Mouse (Mus musculus) CH12.LX (cell line): ENCODE measurements around the gene Ptprd. TPM values are rescaled to one million over a fixed set of nuclear protein-coding genes. Genes with fewer than 3 reads are reported as not detected.

Experiments
- DNase-seq: peaks from one replicate; pipeline ENCODE4 v3.0.0-alpha.2; 2013; ENCODE audit errors: extremely low read depth
- H3K27ac ChIP-seq: 2 replicates; pipeline ENCODE4 v1.5.1; 2012; ENCODE audit warnings: low read depth, mild to moderate bottlenecking, control low read depth, moderate library complexity; ENCODE audit not compliant: insufficient read depth
- H3K27me3 ChIP-seq: replicated peaks from 2 replicates; pipeline ENCODE3; 2012; ENCODE audit warnings: inconsistent platforms
- H3K36me3 ChIP-seq, 2 experiments: replicated peaks in 1 of 2; 2 replicates each; pipeline versions ENCODE3 to v1.6.1; 2012; ENCODE audit warnings: inconsistent platforms in 1 of 2, low read length in 1 of 2, mild to moderate bottlenecking in 1 of 2, mixed read lengths in 1 of 2, moderate library complexity in 1 of 2; ENCODE audit not compliant: control insufficient read depth in 1 of 2, insufficient read depth in 1 of 2
- H3K4me1 ChIP-seq, 2 experiments: 2 replicates each; pipeline ENCODE4 v1.6.1; 2012; ENCODE audit warnings: inconsistent platforms in 1 of 2, moderate library complexity in 1 of 2; ENCODE audit not compliant: insufficient read depth in 2 of 2, control insufficient read depth in 1 of 2
- H3K4me2 ChIP-seq: 2 replicates; pipeline ENCODE4 v1.6.1; 2012; ENCODE audit warnings: low read depth, mild to moderate bottlenecking, control low read depth; ENCODE audit not compliant: poor library complexity, insufficient read depth, severe bottlenecking
- H3K4me3 ChIP-seq, 3 experiments: fragments of 150-350 bp in 1 of 3; sonication (generic) in 1 of 3; replicated peaks in 1 of 3; 2 replicates each; pipeline versions ENCODE3 to v1.5.1; 2011 to 2012; ENCODE audit warnings: low read depth in 2 of 3, low read length in 2 of 3, mild to moderate bottlenecking in 2 of 3, moderate library complexity in 2 of 3, control low read depth in 1 of 3, improper control_type of control experiment in 1 of 3, inconsistent platforms in 1 of 3, mixed read lengths in 1 of 3; ENCODE audit not compliant: poor library complexity in 1 of 3
- H3K79me2 ChIP-seq: replicated peaks from 2 replicates; pipeline ENCODE4 v1.6.1; 2012; ENCODE audit warnings: mild to moderate bottlenecking, moderate library complexity; ENCODE audit not compliant: control insufficient read depth, poor library complexity, insufficient read depth, severe bottlenecking; ENCODE audit errors: extremely low read depth
- H3K9ac ChIP-seq: 2 replicates; pipeline ENCODE4 v1.6.1; 2012; ENCODE audit warnings: low read depth, mild to moderate bottlenecking, control low read depth, moderate library complexity; ENCODE audit not compliant: insufficient read depth
- H3K9me3 ChIP-seq: replicated peaks from 2 replicates; pipeline ENCODE3; 2012; ENCODE audit warnings: low read length, inconsistent platforms, mixed read lengths
- BHLHE40 ChIP-seq: IDR thresholded peaks from 2 replicates; pipeline ENCODE4 v1.6.1; 2011; ENCODE audit warnings: mild to moderate bottlenecking, low read depth, low read length, improper control_type of control experiment
- CTCF ChIP-seq, 2 experiments: IDR thresholded peaks in 1 of 2; conservative IDR thresholded peaks in 1 of 2; 2 replicates each; pipeline ENCODE4 v1.5.1; 2011 to 2012; ENCODE audit warnings: low read depth in 2 of 2, low read length in 2 of 2, improper control_type of control experiment in 1 of 2, inconsistent platforms in 1 of 2, mild to moderate bottlenecking in 1 of 2, moderate library complexity in 1 of 2
- E2F4 ChIP-seq: IDR thresholded peaks from 2 replicates; pipeline ENCODE4 v1.6.1; 2011; ENCODE audit warnings: low read depth, low read length, improper control_type of control experiment; ENCODE audit not compliant: insufficient replicate concordance
- MAFK ChIP-seq: IDR thresholded peaks from 2 replicates; pipeline ENCODE4 v1.6.1; 2011; ENCODE audit warnings: low read length, improper control_type of control experiment; ENCODE audit not compliant: insufficient replicate concordance
- MAX ChIP-seq: IDR thresholded peaks from 2 replicates; pipeline ENCODE4 v1.6.1; 2011; ENCODE audit warnings: low read length, improper control_type of control experiment
- MXI1 ChIP-seq: IDR thresholded peaks from 2 replicates; pipeline ENCODE4 v1.6.1; 2011; ENCODE audit warnings: mild to moderate bottlenecking, low read depth, low read length, improper control_type of control experiment
- MYC ChIP-seq: IDR thresholded peaks from 2 replicates; pipeline ENCODE4 v1.6.1; 2011; ENCODE audit warnings: low read depth, mild to moderate bottlenecking, improper control_type of control experiment, low read length
- NELFE ChIP-seq: IDR thresholded peaks from 2 replicates; pipeline ENCODE4 v1.6.1; 2011; ENCODE audit warnings: low read depth, low read length, improper control_type of control experiment
- POLR2AphosphoS2 ChIP-seq: IDR thresholded peaks from 2 replicates; pipeline ENCODE4 v1.6.1; 2011; ENCODE audit warnings: low read depth, low read length, improper control_type of control experiment
- RAD21 ChIP-seq: IDR thresholded peaks from 2 replicates; pipeline ENCODE4 v1.6.1; 2011; ENCODE audit warnings: low read depth, mild to moderate bottlenecking, low read length, improper control_type of control experiment, moderate library complexity
- RCOR1 ChIP-seq: conservative IDR thresholded peaks from 2 replicates; pipeline ENCODE4 v1.6.1; 2012; ENCODE audit warnings: low read depth, mild to moderate bottlenecking, inconsistent platforms, low read length, improper control_type of control experiment
- SIN3A ChIP-seq: IDR thresholded peaks from 2 replicates; pipeline ENCODE4 v1.6.1; 2012; ENCODE audit warnings: low read length, improper control_type of control experiment, inconsistent platforms
- SMC3 ChIP-seq: IDR thresholded peaks from 2 replicates; pipeline ENCODE4 v1.6.1; 2011; ENCODE audit warnings: low read depth, low read length, improper control_type of control experiment
- UBTF ChIP-seq: IDR thresholded peaks from 2 replicates; pipeline ENCODE4 v1.6.1; 2012; ENCODE audit warnings: low read depth, mild to moderate bottlenecking, inconsistent platforms, low read length, improper control_type of control experiment, moderate library complexity
- USF1 ChIP-seq: IDR thresholded peaks from 2 replicates; pipeline ENCODE4 v1.6.1; 2014; ENCODE audit warnings: low read depth, mild to moderate bottlenecking, inconsistent platforms, low read length, improper control_type of control experiment
- ZC3H11A ChIP-seq: IDR thresholded peaks from 2 replicates; pipeline ENCODE4 v1.6.1; 2012; ENCODE audit warnings: low read depth, mild to moderate bottlenecking, inconsistent platforms, low read length, improper control_type of control experiment
- ZKSCAN1 ChIP-seq: IDR thresholded peaks from 2 replicates; pipeline ENCODE4 v1.6.1; 2012; ENCODE audit warnings: low read depth, inconsistent platforms, low read length, improper control_type of control experiment, borderline replicate concordance
- ZMIZ1 ChIP-seq: IDR thresholded peaks from 2 replicates; pipeline ENCODE4 v1.6.1; 2012; ENCODE audit warnings: low read depth, mild to moderate bottlenecking, inconsistent platforms, low read length, improper control_type of control experiment
- dilution Hi-C: fragments of 300-500 bp; cut with MboI; formaldehyde crosslinking; loops from 2 replicates; pipeline ENCODE4 v1.14.3; 2020; ENCODE audit warnings: low sequenced_read_pairs; ENCODE audit not compliant: extremely low pct_unique_long_range_greater_than_20kb, extremely low pct_ligation_motif_present
- in situ Hi-C: fragments of 300-500 bp; cut with MboI; formaldehyde crosslinking; loops from 3 replicates; pipeline ENCODE4 v1.14.3; 2019; ENCODE audit warnings: low sequenced_read_pairs, low pct_ligation_motif_present, low pct_unique_long_range_greater_than_20kb, mixed read lengths
- polyA plus RNA-seq: library from polyadenylated mRNA; unstranded; fragments of >175 nt; gene quantifications from 2 replicates; pipeline ENCODE4 v1.2.1, GENCODE M21; 2012; ENCODE audit warnings: low read depth; ENCODE audit not compliant: insufficient read length
- total RNA-seq, 2 experiments: library from RNA; depleted of rRNA; stranded (reverse); fragments of 300-350 nt in 1 of 2; fragments of >200 nt in 1 of 2; gene quantifications; 2 replicates each; pipeline ENCODE4 v1.2.3; 2012 to 2014

Ptprd gene
- total and polyA plus RNA-seq, 3 experiments, result not detected

- no peak overlapping the region for H3K4me3 ChIP-seq
- no peak overlapping the region for H3K9ac ChIP-seq
- dilution Hi-C loops, result no loop called here
- no peak overlapping the region for H3K4me2 ChIP-seq
- H3K36me3 ChIP-seq, result no peaks in the 10 kb centered on the region
- H3K27me3 ChIP-seq, result no peaks in the 10 kb centered on the region
- no peak for DNase-seq
- H3K9me3 ChIP-seq, result peaks cover 47% of the 10 kb centered on the region
- TF ChIP-seq CTCF (conservative IDR thresholded peaks at IDR 0.05 in 1 of 2, IDR thresholded peaks at IDR 0.05 in 1 of 2; ENCODE audit: low read depth in 2 of 2, low read length in 2 of 2) (no peak), MXI1 (no peak), UBTF (no peak), NELFE (no peak), MYC (no peak), E2F4 (no peak), MAX (no peak), MAFK (no peak), ZC3H11A (no peak), SMC3 (no peak), ZMIZ1 (no peak)
- TF ChIP-seq, all 38 proteins: peak for 0
- H3K79me2 ChIP-seq, result no peaks in the 10 kb centered on the region
- in situ Hi-C loops, result no loop called here
- H3K4me1 ChIP-seq, result no peaks in the 10 kb centered on the region
- H3K27ac ChIP-seq, result no peak overlapping the region
These were observed 1891.9 kb downstream of the Ptprd start for GRCm38 (mm10) chr4:76319874-76320273.

DNA sequence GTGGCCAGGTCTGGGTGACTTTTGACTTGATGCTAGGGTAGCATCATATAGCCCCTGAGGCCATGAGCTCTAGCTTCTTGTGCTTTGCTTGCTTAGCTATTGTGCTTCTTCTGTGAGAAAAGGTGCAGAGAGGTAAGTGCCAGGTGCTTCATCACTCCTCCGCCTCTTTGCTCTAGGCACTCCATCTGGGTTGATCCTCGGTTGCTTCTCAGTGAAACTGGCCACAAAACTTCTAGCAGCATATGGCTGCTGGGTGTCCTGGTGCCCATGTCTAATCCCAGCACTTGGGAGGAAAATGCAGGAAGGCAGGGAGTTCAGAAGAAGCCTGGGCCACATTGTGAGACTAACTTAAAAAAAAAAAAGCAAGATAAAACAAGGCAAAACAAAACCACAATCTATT is 1895.8 kb downstream of the Ptprd start:
- no peaks in the 10 kb centered on the region for H3K27me3 ChIP-seq
- dilution Hi-C loops, result no loop called here
- no peak overlapping the region for H3K27ac ChIP-seq
- no peak overlapping the region for H3K9ac ChIP-seq
- no peak overlapping the region for H3K4me2 ChIP-seq
- H3K4me1 ChIP-seq, result no peaks in the 10 kb centered on the region
- no peaks in the 10 kb centered on the region for H3K36me3 ChIP-seq
- TF ChIP-seq SMC3 (no peak), CTCF (conservative IDR thresholded peaks at IDR 0.05 in 1 of 2, IDR thresholded peaks at IDR 0.05 in 1 of 2; ENCODE audit: low read depth in 2 of 2, low read length in 2 of 2) (no peak), POLR2AphosphoS2 (no peak), RAD21 (no peak), ZKSCAN1 (no peak), SIN3A (no peak), UBTF (no peak), USF1 (no peak), BHLHE40 (no peak), RCOR1 (no peak)
- peaks cover 61% of the 10 kb centered on the region for H3K9me3 ChIP-seq
- DNase-seq, result no peak
- no peaks in the 10 kb centered on the region for H3K79me2 ChIP-seq
- in situ Hi-C loops, result no loop called here
- H3K4me3 ChIP-seq, result no peak overlapping the region
